Mouse (Mus musculus) hematopoietic stem cell, adult 5-6 weeks (primary cell): ENCODE measurements around the gene Caln1. TPM values are rescaled to one million over a fixed set of nuclear protein-coding genes. Genes with fewer than 3 reads are reported as not detected.

Experiments
- ATAC-seq, 2 experiments: fragments of 125-278 bp in 1 of 2; replicated peaks in 1 of 2; 2 replicates each; pipeline ENCODE4 v1.8.0; 2016 to 2017; ENCODE audit warnings: inconsistent platforms in 2 of 2, mild to moderate bottlenecking in 2 of 2, moderate number of reproducible peaks in 2 of 2, low read depth in 1 of 2, moderate TSS enrichment in 1 of 2; ENCODE audit not compliant: low FRiP score in 2 of 2, poor library complexity in 2 of 2, severe bottlenecking in 2 of 2, insufficient read depth in 1 of 2, low TSS enrichment in 1 of 2
- total RNA-seq: library from RNA; stranded (forward); fragments of 172-1452, 232-1000 nt; gene quantifications from 2 replicates; pipeline ENCODE4 v1.2.3, GENCODE M21; 2017

Gene Caln1
- total RNA-seq: not detected in 2 replicates

GRCm38 (mm10) chr5:130369237-130369636, at the start of gene Caln1:
TSS of gene Caln1 (plus strand) at chr5:130369455.
- ATAC-seq: no peak

- ATAC-seq: no peak
These were observed 49.5 kb upstream of the Caln1 start for GRCm38 (mm10) chr5:130319783-130320182.

GRCm38 (mm10) chr5:130320485-130320884, 48.8 kb upstream of the Caln1 start:
- ATAC-seq: peak; percentile 91 to 97

- ATAC-seq: no peak
These were observed 43.8 kb upstream of the Caln1 start for GRCm38 (mm10) chr5:130325486-130325885.

GRCm38 (mm10) chr5:130327615-130328263, 41.5 kb upstream of the Caln1 start:
- no peak for ATAC-seq

- no peak for ATAC-seq
These were observed 40.9 kb upstream of the Caln1 start for GRCm38 (mm10) chr5:130328366-130328765.

GRCm38 (mm10) chr5:130329889-130330288, 39.4 kb upstream of the Caln1 start:
- ATAC-seq: peak; percentile 70 to 91

- ATAC-seq: no peak
These were observed 38.5 kb upstream of the Caln1 start for GRCm38 (mm10) chr5:130330801-130331200.

GRCm38 (mm10) chr5:130331206-130331605, 38.0 kb upstream of the Caln1 start:
- ATAC-seq: no peak

- ATAC-seq: no peak
These were observed 35.7 kb upstream of the Caln1 start for GRCm38 (mm10) chr5:130333566-130333965.

GRCm38 (mm10) chr5:130333971-130334370, 35.3 kb upstream of the Caln1 start:
- no peak for ATAC-seq

GRCm38 (mm10) chr5:130335462-130335861, 33.8 kb upstream of the Caln1 start:
- no peak for ATAC-seq

- ATAC-seq: no peak
These were observed 28.6 kb upstream of the Caln1 start for GRCm38 (mm10) chr5:130340656-130341055.

- ATAC-seq: no peak
These were observed 24.3 kb upstream of the Caln1 start for GRCm38 (mm10) chr5:130344999-130345398.

- ATAC-seq: no peak
These were observed 23.4 kb upstream of the Caln1 start for GRCm38 (mm10) chr5:130345871-130346270.

GRCm38 (mm10) chr5:130355223-130355622, 14.0 kb upstream of the Caln1 start:
- no peak for ATAC-seq

- ATAC-seq: no peak
These were observed 6.1 kb upstream of the Caln1 start for GRCm38 (mm10) chr5:130363111-130363510.

- ATAC-seq: no peak
These were observed 5.5 kb upstream of the Caln1 start for GRCm38 (mm10) chr5:130363773-130364172.

GRCm38 (mm10) chr5:130368236-130368635, 1.0 kb upstream of the Caln1 start:
- no peak for ATAC-seq
